Mouse (Mus musculus) erythroblast, embryonic 14.5 days (primary cell): ENCODE results near the gene Sbno2.

Experiments used
- GATA1 ChIP-seq: IDR thresholded peaks from 2 replicates; pipeline ENCODE4 v1.6.1; 2012; ENCODE audit warnings: low read length, inconsistent platforms, mixed read lengths
- TAL1 ChIP-seq: IDR thresholded peaks from 3 replicates; pipeline ENCODE4 v1.6.1; 2012; ENCODE audit warnings: low read length, inconsistent platforms, mixed read lengths

DNA sequence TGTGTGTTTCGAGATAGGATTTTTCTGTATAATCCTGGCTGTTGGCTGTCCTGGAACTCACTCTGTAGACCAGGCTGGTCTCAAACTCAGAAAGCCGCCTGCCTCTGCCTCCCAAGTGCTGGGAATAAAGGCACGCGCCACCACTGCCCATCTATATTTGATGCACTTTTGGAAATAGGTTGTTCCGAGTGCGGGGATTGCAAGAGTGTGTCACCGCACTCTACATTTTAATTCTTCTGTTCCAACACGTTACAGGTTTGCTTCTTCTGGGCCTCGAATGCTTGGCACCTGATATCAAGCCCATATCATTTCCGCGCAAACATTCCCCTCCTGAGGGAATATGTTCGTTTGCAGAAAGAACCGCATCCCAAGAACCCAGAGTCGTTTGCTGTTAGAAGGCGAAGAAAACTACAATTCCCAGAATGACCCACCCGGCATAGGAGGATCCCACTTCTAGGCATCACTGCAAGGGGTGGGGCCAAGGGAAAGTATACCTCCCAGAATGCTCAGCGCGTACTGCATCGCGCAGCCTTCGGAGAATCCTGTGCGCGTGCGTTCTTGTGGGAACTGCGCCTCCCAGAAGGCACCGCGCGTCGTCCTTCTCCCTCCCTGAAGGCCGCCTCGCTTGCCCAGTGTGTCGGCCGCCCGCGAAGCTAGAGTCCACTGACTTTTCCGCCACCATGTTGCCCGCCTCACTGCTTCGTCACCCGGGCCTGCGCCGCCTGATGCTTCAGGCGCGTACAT lies 36.6 kb upstream of the Sbno2 start:
- TF ChIP-seq GATA1 (no peak), TAL1 (no peak)
